ENCODE assay signal across 12 mouse cellular contexts in the genomic region with DNA sequence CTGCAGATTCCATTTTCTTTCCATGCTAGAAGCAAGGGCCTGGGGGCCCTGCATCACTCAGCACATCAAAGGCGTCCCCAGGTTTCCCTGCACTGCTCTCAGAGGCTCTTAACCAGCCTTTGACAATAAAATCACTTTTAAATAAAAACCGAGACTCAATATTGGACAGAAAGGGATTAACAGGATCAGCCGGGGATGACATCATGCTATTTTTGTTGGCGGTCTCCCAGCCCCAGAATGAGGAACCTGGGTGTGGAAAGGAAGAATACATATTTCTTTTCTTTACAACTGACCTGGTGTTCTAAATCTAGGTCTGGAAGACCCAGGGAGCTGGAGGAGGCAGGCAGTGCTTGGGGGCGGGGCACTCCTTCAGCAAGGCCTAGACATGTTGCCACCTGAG. TPM values are rescaled to one million over a fixed set of nuclear protein-coding genes. Genes with fewer than 3 reads are reported as not detected.
DNase-seq lines count a peak whose midpoint lies in the region; ATAC-seq and TF ChIP-seq lines count a peak whose summit lies in the region.
"Had no signal": no experiment of that assay in that cellular context is flagged by ENCODE, and none has a peak within 500 bp of the region (broad histone marks: within the 10 kb centered on the region; RNA-seq: fewer than 3 reads in every experiment).

No protein-coding gene starts in this region.

- H3K4me1 ChIP-seq in embryonic facial prominence, embryonic 15.5 days, result peaks cover 25% of the 10 kb centered on the region
- peaks cover 31% of the 10 kb centered on the region for H3K4me1 ChIP-seq in limb, embryonic 14.5 days (ENCODE audit: control insufficient read depth, insufficient read depth, low read length)

- H3K27ac ChIP-seq in embryonic facial prominence, embryonic 15.5 days (replicated peaks), result peak overlapping the region; percentile 53; the same call in 1 of the 2 replicates
- H3K27ac ChIP-seq in limb, embryonic 14.5 days (replicated peaks; ENCODE audit: low read depth, low read length), result peak overlapping the region; percentile 53; the same call in 1 of the 2 replicates
- H3K27ac ChIP-seq: forebrain, embryonic 12.5 days; macrophage had no signal

- no peaks in the 10 kb centered on the region for H3K27me3 ChIP-seq in embryonic facial prominence, embryonic 15.5 days
- no peaks in the 10 kb centered on the region for H3K27me3 ChIP-seq in limb, embryonic 14.5 days (ENCODE audit: control insufficient read depth, insufficient read depth, low read length)
- H3K27me3 ChIP-seq: forebrain, embryonic 12.5 days had no signal

- ATAC-seq in embryonic facial prominence, embryonic 15.5 days (ENCODE audit: insufficient number of reproducible peaks, low FRiP score, low TSS enrichment, low read depth), result peak; percentile 65; the same call in 1 of the 2 replicates
- peak; percentile 84 for ATAC-seq in limb, embryonic 14.5 days (ENCODE audit: low FRiP score, low read depth)

- no peak for TF ChIP-seq POLR2A in limb, embryonic 14.5 days (IDR thresholded peaks at IDR 0.05; ENCODE audit: borderline replicate concordance, extremely low read depth, insufficient read depth, insufficient read length)

- no peak overlapping the region for H3K4me2 ChIP-seq in embryonic facial prominence, embryonic 15.5 days (replicated peaks)
- no peak overlapping the region for H3K4me2 ChIP-seq in limb, embryonic 14.5 days (replicated peaks; ENCODE audit: low read depth, low read length, severe bottlenecking)
- H3K4me2 ChIP-seq: forebrain, embryonic 12.5 days had no signal

- H3K9ac ChIP-seq in embryonic facial prominence, embryonic 15.5 days, result no peak overlapping the region
- no peak overlapping the region for H3K9ac ChIP-seq in limb, embryonic 14.5 days (ENCODE audit: low read depth, low read length, severe bottlenecking)
- H3K9ac ChIP-seq: forebrain, embryonic 12.5 days had no signal

- H3K4me3 ChIP-seq in embryonic facial prominence, embryonic 15.5 days (replicated peaks), result no peak overlapping the region
- no peak overlapping the region for H3K4me3 ChIP-seq in limb, embryonic 14.5 days (replicated peaks; ENCODE audit: low read length)
- H3K4me3 ChIP-seq: forebrain, embryonic 12.5 days had no signal

- peak; percentile 84 for DNase-seq in heart, adult 11 months
- no peak for DNase-seq in heart, postnatal 25 days (ENCODE audit: low spot score)
- peak; percentile 58 for DNase-seq in MN1 (ENCODE audit: low spot score)
- DNase-seq in limb, embryonic 14.5 days (ENCODE audit: low spot score), result peak; percentile 77
- no peak for DNase-seq in right cerebral cortex, adult 2 months (ENCODE audit: low spot score in 2 of 2)
- DNase-seq in cerebellum, adult 11-12 months, result no peak
- no peak for DNase-seq in ovary, postnatal 10 days (ENCODE audit: low spot score)
- DNase-seq: cerebellum, adult 9-10 months; retina, postnatal 1 day had no signal

- H3K36me3 ChIP-seq in embryonic facial prominence, embryonic 15.5 days, result no peaks in the 10 kb centered on the region
- no peaks in the 10 kb centered on the region for H3K36me3 ChIP-seq in limb, embryonic 14.5 days (ENCODE audit: control insufficient read depth, insufficient read depth, low read length)
- H3K36me3 ChIP-seq: forebrain, embryonic 12.5 days had no signal

- intact Hi-C loops in heart, postnatal 25 days (cut with DNase I), result no loop called here

- WGBS in embryonic facial prominence, embryonic 15.5 days, result 35% methylated on average over 5 of the region's 5 CpGs
- WGBS in limb, embryonic 14.5 days, result 26% methylated on average over 5 of the region's 5 CpGs

- no peaks in the 10 kb centered on the region for H3K9me3 ChIP-seq in embryonic facial prominence, embryonic 15.5 days (replicated peaks)
- H3K9me3 ChIP-seq in limb, embryonic 14.5 days (ENCODE audit: control insufficient read depth, low read length), result no peaks in the 10 kb centered on the region
- H3K9me3 ChIP-seq: forebrain, embryonic 12.5 days had no signal

RNA-seq across cellular contexts. Expression of a gene that starts 32.5 kb away (rescaled TPM):
- total RNA-seq in heart, postnatal 25 days (2021), result over 10,000 TPM; 12,975 to 13,062 TPM
- polyA plus RNA-seq in embryonic facial prominence, embryonic 15.5 days (2015; fragmentation: Nextera tagmentation; extraction: Ambion mirVana), result 870 and 880 TPM in 2 replicates
- polyA plus RNA-seq in limb, embryonic 14.5 days (2012; rRNA removed), result 420 and 643 TPM in 2 replicates
- polyA plus RNA-seq in limb, embryonic 14.5 days (2014; fragmentation: Nextera tagmentation; extraction: Ambion mirVana), result 724 and 728 TPM in 2 replicates

Comparison
In these comparisons a context has a peak if more than half of its experiments do, and no peak if none do; other contexts are left out.
1. DNase-seq: peak in heart, adult 11 months (single experiment), MN1 (single experiment) and limb, embryonic 14.5 days (single experiment); none in heart, postnatal 25 days (single experiment), right cerebral cortex, adult 2 months (0 of 2), cerebellum, adult 11-12 months (single experiment) and ovary, postnatal 10 days (single experiment).